In the genomic region with DNA sequence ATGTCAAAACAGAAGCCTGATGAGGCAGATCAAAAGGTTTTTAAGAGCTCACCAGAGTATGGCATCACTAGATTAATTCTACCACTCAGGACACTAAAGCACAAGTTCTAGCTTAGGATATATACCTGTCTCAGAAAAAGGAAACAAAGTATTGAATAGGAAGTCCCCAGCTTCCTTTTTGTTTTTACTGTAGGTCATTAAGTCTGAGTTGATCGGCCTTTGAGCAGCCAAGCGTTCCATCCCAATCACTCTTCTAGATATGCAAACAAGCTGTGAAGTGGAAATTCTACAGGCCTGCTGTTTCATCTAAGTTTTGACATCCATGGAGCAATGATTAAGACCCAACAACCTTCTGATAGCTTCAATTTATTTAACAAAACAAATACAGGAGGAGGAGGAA, we compare ENCODE assay signal across 24 mouse cellular contexts. TPM values are rescaled to one million over a fixed set of nuclear protein-coding genes. Genes with fewer than 3 reads are reported as not detected.
"Had no signal": no experiment of that assay in that cellular context is flagged by ENCODE, and none has a peak within 500 bp of the region (broad histone marks: within the 10 kb centered on the region; RNA-seq: fewer than 3 reads in every experiment).

No protein-coding gene starts in this region.

- H3K9ac ChIP-seq: heart, embryonic 13.5 days; heart, embryonic 15.5 days; hindbrain, embryonic 12.5 days; hindbrain, embryonic 15.5 days; intestine, embryonic 15.5 days; limb, embryonic 12.5 days; liver, embryonic 12.5 days had no signal

- H3K4me3 ChIP-seq: gastrocnemius, adult 2 months; heart, adult 2 months; heart, embryonic 13.5 days; heart, embryonic 15.5 days; hindbrain, embryonic 10.5 days; hindbrain, embryonic 12.5 days; hindbrain, embryonic 15.5 days; intestine, embryonic 15.5 days; layer of hippocampus, adult 2 months; left cerebral cortex, adult 2 months; limb, embryonic 10.5 days; limb, embryonic 12.5 days; liver, embryonic 12.5 days had no signal

- H3K4me2 ChIP-seq: heart, embryonic 11.5 days; heart, embryonic 13.5 days; heart, embryonic 15.5 days; hindbrain, embryonic 12.5 days; hindbrain, embryonic 15.5 days; intestine, embryonic 15.5 days; limb, embryonic 12.5 days; liver, embryonic 12.5 days had no signal

- H3K27ac ChIP-seq: gastrocnemius, adult 2 months; heart, adult 2 months; heart, embryonic 13.5 days; heart, embryonic 15.5 days; hindbrain, embryonic 10.5 days; hindbrain, embryonic 12.5 days; hindbrain, embryonic 15.5 days; hindbrain, postnatal 0 days; intestine, embryonic 15.5 days; layer of hippocampus, adult 2 months; left cerebral cortex, adult 2 months; limb, embryonic 10.5 days; limb, embryonic 12.5 days; liver, embryonic 12.5 days had no signal

- H3K27me3 ChIP-seq: heart, embryonic 13.5 days; heart, embryonic 15.5 days; hindbrain, embryonic 12.5 days; hindbrain, embryonic 15.5 days; intestine, embryonic 15.5 days; limb, embryonic 12.5 days; liver, embryonic 12.5 days had no signal

- DNase-seq: gastrocnemius, adult 2 months; gastrocnemius, postnatal 10 days; gastrocnemius, postnatal 25 days; heart, adult 2 months; heart, postnatal 4 days; kidney, adult 18-20 months; kidney, adult 8-10 months; kidney, postnatal 10 days; kidney, postnatal 25 days; kidney, postnatal 4 days had no signal

- H3K9me3 ChIP-seq: heart, embryonic 13.5 days; heart, embryonic 15.5 days; hindbrain, embryonic 10.5 days; hindbrain, embryonic 12.5 days; hindbrain, embryonic 15.5 days; intestine, embryonic 15.5 days; limb, embryonic 10.5 days; limb, embryonic 12.5 days; liver, embryonic 12.5 days had no signal

RNA-seq across cellular contexts. Expression of a gene that starts 38.2 kb away (rescaled TPM):
- total RNA-seq: granulocyte monocyte progenitor cell, adult 5-6 weeks had no signal

RNA-seq across cellular contexts. Expression of a gene that starts 42.0 kb away (rescaled TPM):
- total RNA-seq: granulocyte monocyte progenitor cell, adult 5-6 weeks; hindbrain, postnatal 0 days had no signal
- polyA plus RNA-seq: hindbrain, embryonic 12.5 days; limb, embryonic 10.5 days; limb, embryonic 12.5 days had no signal
